Mouse (Mus musculus) kidney, adult 2 months (tissue): ENCODE measurements around the gene 9430097D07Rik.

Experiments used
- CTCF ChIP-seq: fragments of 200-500 bp; conservative IDR thresholded peaks from 2 replicates; pipeline ENCODE4 v1.5.1; 2011; ENCODE audit warnings: low read depth, mild to moderate bottlenecking, control low read depth, low read length, moderate library complexity, mixed read lengths; ENCODE audit not compliant: insufficient read depth, insufficient read length
- POLR2A ChIP-seq: fragments of 200-500 bp; IDR thresholded peaks from one replicate; pipeline ENCODE4 v1.6.1; 2011; ENCODE audit warnings: low read depth, low read length, control low read depth

- TF ChIP-seq POLR2A (no peak), CTCF (no peak)
Observed at GRCm38 (mm10) chr2:32618051-32618450, 42.6 kb upstream of the 9430097D07Rik start.
